Mouse (Mus musculus): Measurements from ENCODE around the gene Ell2. TPM values are rescaled to one million over a fixed set of nuclear protein-coding genes. Genes with fewer than 3 reads are reported as not detected.

Ell2 gene
- polyA plus RNA-seq, 1 experiment, result 21.2 TPM

DNA sequence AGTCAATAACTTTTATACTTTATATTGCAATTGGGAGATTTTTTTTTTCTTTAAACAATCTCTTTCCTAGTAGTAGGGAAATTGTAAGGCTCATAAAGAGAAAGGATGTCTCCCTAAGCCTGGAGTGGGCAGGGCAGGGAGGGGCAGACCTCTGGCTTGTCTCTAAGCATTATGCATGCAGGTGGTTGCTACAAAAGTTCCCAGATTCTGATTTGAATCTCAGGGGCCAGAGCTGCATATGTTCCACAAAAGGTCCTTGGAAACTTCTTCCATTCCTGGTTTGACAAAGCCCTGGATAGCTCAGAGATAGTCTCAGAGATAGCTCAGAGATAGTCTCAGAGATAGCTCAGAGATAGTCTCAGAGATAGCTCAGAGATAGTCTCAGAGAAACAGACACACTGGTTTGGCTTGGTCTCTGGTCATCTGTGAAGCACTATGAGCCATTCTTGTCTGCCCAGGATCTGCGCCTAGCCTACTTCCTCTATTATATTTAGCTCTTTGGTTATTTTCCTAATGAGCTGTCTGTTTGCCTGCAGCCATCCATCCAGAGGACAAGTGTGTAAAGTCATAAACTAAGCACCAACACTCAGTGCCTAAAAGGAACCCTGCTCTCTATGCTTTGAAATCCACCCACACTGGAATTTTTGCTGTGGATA, 84.1 kb downstream of the Ell2 start:
- Histone ChIP-seq H3K4me3 (ENCODE audit: insufficient read depth, low read length) (no peak overlapping the region), H3K4me1 (ENCODE audit: control insufficient read depth, insufficient read depth, low read length) (no peaks in the 10 kb centered on the region), H3K27ac (ENCODE audit: insufficient read depth, low read length) (no peak overlapping the region)
- TF ChIP-seq POLR2A (IDR thresholded peaks at IDR 0.05; ENCODE audit: extremely low read depth, insufficient read depth, low read length) (no peak), CTCF (IDR thresholded peaks at IDR 0.05; ENCODE audit: extremely low read depth, insufficient read depth, low read length) (no peak)

DNA sequence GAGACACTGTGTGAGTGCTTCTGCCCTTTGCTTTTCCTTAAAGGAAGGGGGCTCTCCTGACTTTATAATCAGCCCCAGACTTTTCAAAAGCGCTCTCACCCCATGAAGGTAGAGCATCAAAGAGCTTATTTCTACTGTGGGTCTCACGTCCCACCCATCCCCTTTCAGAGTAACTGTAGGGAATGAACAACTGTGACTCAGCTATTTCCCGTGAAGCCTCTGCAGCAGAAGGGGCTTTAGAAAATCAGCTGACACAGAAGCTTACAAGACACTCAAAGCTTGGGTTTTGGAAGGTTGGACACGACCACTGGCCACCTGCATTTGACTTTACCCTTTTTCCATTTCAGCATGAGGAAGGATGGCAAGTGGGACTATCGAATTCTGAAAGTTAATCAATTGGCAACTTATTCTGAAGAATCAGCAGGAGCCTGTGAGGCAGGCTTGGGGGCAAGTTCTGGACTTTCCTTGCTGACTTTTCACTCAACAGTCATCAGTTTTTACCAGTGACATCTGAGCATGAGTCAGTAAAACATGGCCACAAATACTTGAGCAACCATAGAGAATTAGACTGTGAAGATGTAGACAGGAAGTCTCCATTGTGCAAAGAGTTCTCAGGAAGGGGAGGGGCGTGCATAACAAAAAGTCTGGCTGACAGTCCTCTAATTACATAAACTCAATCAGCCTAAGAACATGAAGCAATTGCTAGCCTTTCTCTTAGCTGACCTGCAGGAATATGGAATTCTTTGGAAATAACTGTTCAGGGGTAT, 87.5 kb downstream of the Ell2 start:
- Histone ChIP-seq H3K27ac (ENCODE audit: insufficient read depth, low read length) (no peak overlapping the region), H3K4me3 (ENCODE audit: insufficient read depth, low read length) (no peak overlapping the region), H3K4me1 (ENCODE audit: control insufficient read depth, insufficient read depth, low read length) (no peaks in the 10 kb centered on the region)
- TF ChIP-seq CTCF (IDR thresholded peaks at IDR 0.05; ENCODE audit: extremely low read depth, insufficient read depth, low read length), result no peak

DNA sequence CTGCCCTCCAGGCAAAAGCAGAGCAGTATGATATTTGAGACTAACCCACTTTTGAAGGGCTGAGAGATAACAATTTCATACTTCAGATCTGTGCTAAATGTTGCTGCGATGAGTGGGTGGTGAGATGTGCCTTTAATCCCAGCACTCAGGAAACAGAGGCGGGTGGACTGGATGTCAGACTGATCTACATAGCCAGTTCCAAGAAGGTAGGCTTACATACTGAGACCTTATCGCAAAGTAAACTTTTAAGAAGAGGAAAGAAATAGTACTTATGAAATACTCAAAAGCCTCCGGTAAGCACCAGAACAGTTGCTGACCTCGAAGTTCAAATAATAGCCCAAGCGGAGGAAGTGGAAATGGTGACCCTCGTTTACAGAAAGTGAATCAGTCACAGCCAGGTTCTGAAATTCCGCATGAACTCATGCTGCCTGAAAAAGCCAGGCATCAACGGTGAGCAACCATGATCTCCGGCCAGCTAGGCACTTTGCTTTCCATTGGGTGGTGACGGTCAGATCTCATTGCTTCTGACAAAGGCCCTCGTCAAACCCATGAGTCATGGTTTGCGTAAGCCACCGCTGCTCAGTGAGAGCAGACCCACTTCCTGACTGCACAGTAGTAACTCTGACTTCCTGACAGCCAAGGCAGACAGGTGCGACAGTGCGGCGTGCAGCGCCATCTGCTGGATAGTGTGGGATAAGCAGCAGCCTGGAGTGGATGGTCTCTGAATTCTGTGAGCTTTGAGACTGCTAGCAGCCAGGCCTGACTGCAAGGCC, 91.0 kb downstream of the Ell2 start:
- TF ChIP-seq POLR2A (IDR thresholded peaks at IDR 0.05; ENCODE audit: extremely low read depth, insufficient read depth, low read length), result no peak
- TF ChIP-seq CTCF (IDR thresholded peaks at IDR 0.05; ENCODE audit: extremely low read depth, insufficient read depth, low read length), result peak; percentile 99
- Histone ChIP-seq H3K27ac (ENCODE audit: insufficient read depth, low read length) (no peak overlapping the region), H3K4me3 (ENCODE audit: insufficient read depth, low read length) (peak overlapping the region; percentile 10)

GRCm38 (mm10) chr13:75798413-75799302, 92.1 kb downstream of the Ell2 start:
- Histone ChIP-seq H3K4me1 (ENCODE audit: control insufficient read depth, insufficient read depth, low read length) (no peaks in the 10 kb centered on the region), H3K27ac (ENCODE audit: insufficient read depth, low read length) (no peak overlapping the region), H3K4me3 (ENCODE audit: insufficient read depth, low read length) (no peak overlapping the region)
- TF ChIP-seq POLR2A (IDR thresholded peaks at IDR 0.05; ENCODE audit: extremely low read depth, insufficient read depth, low read length), result no peak
- no peak for TF ChIP-seq CTCF (IDR thresholded peaks at IDR 0.05; ENCODE audit: extremely low read depth, insufficient read depth, low read length)

More for the DNA sequence above, 91.0 kb downstream of the Ell2 start:
- no peaks in the 10 kb centered on the region for H3K4me1 ChIP-seq (ENCODE audit: control insufficient read depth, insufficient read depth, low read length)

DNA sequence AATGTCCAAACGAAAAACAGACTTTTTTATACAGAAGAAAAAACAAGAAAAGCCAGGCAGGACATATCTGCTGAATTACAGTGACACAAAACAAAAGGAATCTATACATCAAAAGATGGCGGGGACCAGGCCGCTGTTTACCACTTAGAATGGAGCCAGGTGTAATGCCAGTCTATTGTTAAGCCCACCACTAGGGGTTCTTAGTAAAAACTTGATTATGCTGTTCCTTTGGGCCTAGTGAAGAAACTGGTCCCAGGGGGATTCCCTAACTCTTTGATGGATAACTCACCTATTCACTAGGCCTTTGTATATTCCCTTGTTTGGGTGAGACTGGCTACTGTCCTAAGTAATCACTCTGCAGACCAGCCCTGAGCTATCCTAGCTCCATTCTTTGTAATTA, 92.9 kb downstream of the Ell2 start:
- no peaks in the 10 kb centered on the region for H3K4me1 ChIP-seq (ENCODE audit: control insufficient read depth, insufficient read depth, low read length)
- no peak overlapping the region for H3K4me3 ChIP-seq (ENCODE audit: insufficient read depth, low read length)
- no peak overlapping the region for H3K27ac ChIP-seq (ENCODE audit: insufficient read depth, low read length)
- TF ChIP-seq CTCF (IDR thresholded peaks at IDR 0.05; ENCODE audit: extremely low read depth, insufficient read depth, low read length) (no peak), POLR2A (IDR thresholded peaks at IDR 0.05; ENCODE audit: extremely low read depth, insufficient read depth, low read length) (no peak)

GRCm38 (mm10) chr13:75807969-75808368, 101.4 kb downstream of the Ell2 start:
- TF ChIP-seq CTCF (IDR thresholded peaks at IDR 0.05; ENCODE audit: extremely low read depth, insufficient read depth, low read length) (no peak), POLR2A (IDR thresholded peaks at IDR 0.05; ENCODE audit: extremely low read depth, insufficient read depth, low read length) (no peak)
- Histone ChIP-seq H3K4me1 (ENCODE audit: control insufficient read depth, insufficient read depth, low read length) (no peaks in the 10 kb centered on the region), H3K27ac (ENCODE audit: insufficient read depth, low read length) (no peak overlapping the region), H3K4me3 (ENCODE audit: insufficient read depth, low read length) (no peak overlapping the region)

DNA sequence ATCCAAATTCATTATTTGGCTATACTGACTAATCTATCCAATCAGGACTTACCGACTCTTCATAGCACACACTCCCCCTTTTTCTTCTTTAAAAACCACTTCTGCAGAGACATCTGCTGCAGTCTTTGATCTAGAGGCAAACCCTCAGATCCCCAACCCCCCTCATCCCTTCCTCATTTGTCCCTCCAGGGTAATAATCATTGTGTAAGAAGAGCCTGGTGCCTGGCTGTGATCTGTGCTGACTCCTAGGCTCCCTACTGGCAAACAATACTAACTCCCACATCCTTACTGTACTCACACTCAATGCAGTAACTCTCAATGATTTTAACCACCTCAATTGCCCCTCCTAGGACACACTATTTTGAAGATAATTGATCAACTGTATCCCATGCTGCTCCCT, 103.4 kb downstream of the Ell2 start:
- no peaks in the 10 kb centered on the region for H3K4me1 ChIP-seq (ENCODE audit: control insufficient read depth, insufficient read depth, low read length)

GRCm38 (mm10) chr13:75817183-75817582, 110.6 kb downstream of the Ell2 start:
- Histone ChIP-seq H3K27ac (ENCODE audit: insufficient read depth, low read length) (no peak overlapping the region), H3K4me3 (ENCODE audit: insufficient read depth, low read length) (no peak overlapping the region), H3K4me1 (ENCODE audit: control insufficient read depth, insufficient read depth, low read length) (no peaks in the 10 kb centered on the region)
- TF ChIP-seq CTCF (IDR thresholded peaks at IDR 0.05; ENCODE audit: extremely low read depth, insufficient read depth, low read length), result no peak
- TF ChIP-seq POLR2A (IDR thresholded peaks at IDR 0.05; ENCODE audit: extremely low read depth, insufficient read depth, low read length), result no peak

More for the DNA sequence above, 103.4 kb downstream of the Ell2 start:
- Histone ChIP-seq H3K27ac (ENCODE audit: insufficient read depth, low read length) (no peak overlapping the region), H3K4me3 (ENCODE audit: insufficient read depth, low read length) (no peak overlapping the region)
- no peak for TF ChIP-seq CTCF (IDR thresholded peaks at IDR 0.05; ENCODE audit: extremely low read depth, insufficient read depth, low read length)
- TF ChIP-seq POLR2A (IDR thresholded peaks at IDR 0.05; ENCODE audit: extremely low read depth, insufficient read depth, low read length), result no peak

- TF ChIP-seq POLR2A (IDR thresholded peaks at IDR 0.05; ENCODE audit: extremely low read depth, insufficient read depth, low read length), result no peak
- TF ChIP-seq CTCF (IDR thresholded peaks at IDR 0.05; ENCODE audit: extremely low read depth, insufficient read depth, low read length), result no peak
- Histone ChIP-seq H3K27ac (ENCODE audit: insufficient read depth, low read length) (no peak overlapping the region), H3K4me3 (ENCODE audit: insufficient read depth, low read length) (no peak overlapping the region), H3K4me1 (ENCODE audit: control insufficient read depth, insufficient read depth, low read length) (no peaks in the 10 kb centered on the region)
Measured at GRCm38 (mm10) chr13:75818486-75818885, 111.9 kb downstream of the Ell2 start.
